In genomic region chr1:54713231-54714173, GRCm38 (mm10) we compare ENCODE assay signal across 18 mouse cellular contexts.
A peak's percentile ranks its signal among the peaks of the same experiment; 100 is the strongest.
DNase-seq lines count a peak whose midpoint lies in the region; ATAC-seq and TF ChIP-seq lines count a peak whose summit lies in the region.
"Had no signal": no experiment of that assay in that cellular context is flagged by ENCODE, and none has a peak within 500 bp of the region (broad histone marks: within the 10 kb centered on the region; RNA-seq: fewer than 3 reads in every experiment).

No protein-coding gene starts in this region.

- no peak overlapping the region for H3K27ac ChIP-seq in forebrain, embryonic 12.5 days
- H3K27ac ChIP-seq in forebrain, embryonic 11.5 days (ENCODE audit: low read depth, low read length): no peak overlapping the region
- H3K27ac ChIP-seq in lung, embryonic 14.5 days (ENCODE audit: low read depth): peak overlapping the region; percentile 42; the same call in 1 of the 2 replicates
- no peak overlapping the region for H3K27ac ChIP-seq in kidney, embryonic 16.5 days (ENCODE audit: low read length)
- H3K27ac ChIP-seq: embryonic facial prominence, embryonic 13.5 days; hindbrain, embryonic 14.5 days; liver, embryonic 13.5 days had no signal

- no peak overlapping the region for H3K4me2 ChIP-seq in forebrain, embryonic 12.5 days
- H3K4me2 ChIP-seq in forebrain, embryonic 11.5 days (ENCODE audit: low read depth, low read length, severe bottlenecking): no peak overlapping the region
- no peak overlapping the region for H3K4me2 ChIP-seq in lung, embryonic 14.5 days
- no peak overlapping the region for H3K4me2 ChIP-seq in kidney, embryonic 16.5 days (replicated peaks; ENCODE audit: low read depth, low read length)
- H3K4me2 ChIP-seq: embryonic facial prominence, embryonic 13.5 days; hindbrain, embryonic 14.5 days; liver, embryonic 13.5 days had no signal

- no peak for TF ChIP-seq POLR2A in lung, adult 2 months (IDR thresholded peaks at IDR 0.05; ENCODE audit: borderline replicate concordance, extremely low read depth, low read depth, low read length)

- H3K36me3 ChIP-seq in forebrain, embryonic 12.5 days (replicated peaks): no peaks in the 10 kb centered on the region
- H3K36me3 ChIP-seq in forebrain, embryonic 11.5 days (ENCODE audit: control insufficient read depth, insufficient read depth, low read length): no peaks in the 10 kb centered on the region
- peaks cover 3% of the 10 kb centered on the region; the same call in 1 of the 2 replicates for H3K36me3 ChIP-seq in lung, embryonic 14.5 days (ENCODE audit: insufficient read depth)
- no peaks in the 10 kb centered on the region for H3K36me3 ChIP-seq in kidney, embryonic 16.5 days (ENCODE audit: insufficient read depth, low read length)
- H3K36me3 ChIP-seq: G1E had no signal

- ATAC-seq in forebrain, embryonic 12.5 days (ENCODE audit: low FRiP score): 0 out of 2 replicates have a peak, but pooled peaks have one; percentile 39
- no peak for ATAC-seq in forebrain, embryonic 11.5 days (replicated peaks; ENCODE audit: low FRiP score)
- peak; percentile 64 for ATAC-seq in lung, embryonic 14.5 days (ENCODE audit: insufficient read depth)
- ATAC-seq in kidney, embryonic 16.5 days (ENCODE audit: low FRiP score, low TSS enrichment): no peak

- H3K9me3 ChIP-seq in forebrain, embryonic 12.5 days: 0 out of 2 replicates have a peak, but pooled peaks cover 3% of the 10 kb centered on the region
- H3K9me3 ChIP-seq in forebrain, embryonic 11.5 days (ENCODE audit: control insufficient read depth, low read length): no peaks in the 10 kb centered on the region
- H3K9me3 ChIP-seq in lung, embryonic 14.5 days (ENCODE audit: low read depth, low read length): no peaks in the 10 kb centered on the region
- 0 out of 2 replicates have a peak, but pooled peaks cover 3% of the 10 kb centered on the region for H3K9me3 ChIP-seq in kidney, embryonic 16.5 days (ENCODE audit: low read length)
- H3K9me3 ChIP-seq: embryonic facial prominence, embryonic 13.5 days; G1E; liver, embryonic 13.5 days had no signal

- no peak overlapping the region for H3K4me3 ChIP-seq in forebrain, embryonic 12.5 days (replicated peaks)
- H3K4me3 ChIP-seq in forebrain, embryonic 11.5 days (ENCODE audit: low read depth, low read length): no peak overlapping the region
- H3K4me3 ChIP-seq in lung, embryonic 14.5 days (ENCODE audit: low read depth, low read length): no peak overlapping the region
- H3K4me3 ChIP-seq in lung, adult 2 months (replicated peaks; ENCODE audit: extremely low read depth, low read depth, low read length): no peak overlapping the region
- H3K4me3 ChIP-seq in kidney, embryonic 16.5 days (ENCODE audit: low read length): no peak overlapping the region
- H3K4me3 ChIP-seq: embryonic facial prominence, embryonic 13.5 days; liver, embryonic 13.5 days; megakaryocyte, embryonic 14.5 days had no signal

- no peaks in the 10 kb centered on the region for H3K4me1 ChIP-seq in forebrain, embryonic 12.5 days
- no peaks in the 10 kb centered on the region for H3K4me1 ChIP-seq in forebrain, embryonic 11.5 days (replicated peaks; ENCODE audit: control insufficient read depth, insufficient read depth, low read length)
- peaks cover 10% of the 10 kb centered on the region; the same call in 1 of the 2 replicates for H3K4me1 ChIP-seq in lung, embryonic 14.5 days (ENCODE audit: insufficient read depth)
- peaks cover 9% of the 10 kb centered on the region; the same call in 1 of the 2 replicates for H3K4me1 ChIP-seq in lung, adult 2 months (ENCODE audit: control insufficient read depth, insufficient read depth, low read length)
- no peaks in the 10 kb centered on the region; the same call in 1 of the 2 replicates for H3K4me1 ChIP-seq in kidney, embryonic 16.5 days (ENCODE audit: insufficient read depth, low read length)
- H3K4me1 ChIP-seq: liver, embryonic 13.5 days had no signal

- H3K9ac ChIP-seq in forebrain, embryonic 12.5 days: no peak overlapping the region
- no peak overlapping the region for H3K9ac ChIP-seq in forebrain, embryonic 11.5 days (ENCODE audit: low read length)
- H3K9ac ChIP-seq in lung, embryonic 14.5 days: no peak overlapping the region
- no peak overlapping the region for H3K9ac ChIP-seq in kidney, embryonic 16.5 days (replicated peaks; ENCODE audit: low read length)
- H3K9ac ChIP-seq: embryonic facial prominence, embryonic 13.5 days; hindbrain, embryonic 14.5 days; liver, embryonic 13.5 days had no signal

- peak; percentile 5; the same call in 1 of the 2 replicates for TF ChIP-seq CTCF in lung, embryonic 14.5 days (IDR thresholded peaks at IDR 0.05; ENCODE audit: low read depth)
- no peak for TF ChIP-seq CTCF in lung, adult 2 months (IDR thresholded peaks at IDR 0.05; ENCODE audit: insufficient read depth, low read length)

- no peak for DNase-seq in forebrain, embryonic 11.5 days (ENCODE audit: low spot score)
- peak; percentile 28 for DNase-seq in lung, embryonic 14.5 days
- no peak for DNase-seq in lung, adult 2 months
- DNase-seq in 3T3-L1 (ENCODE audit: low read depth, low spot score): peak; percentile 94
- DNase-seq in brain, adult 2 months (ENCODE audit: low read depth, low spot score): peak; percentile 78
- DNase-seq in cerebellum, postnatal 14 days: no peak
- DNase-seq: cerebellum, adult 11 months; gastrocnemius, postnatal 25 days; kidney, adult 11 months; liver, embryonic 13.5 days; right cerebral cortex, postnatal 4 days; thymus, postnatal 4 days had no signal

- no peaks in the 10 kb centered on the region for H3K27me3 ChIP-seq in forebrain, embryonic 12.5 days
- no peaks in the 10 kb centered on the region for H3K27me3 ChIP-seq in forebrain, embryonic 11.5 days (ENCODE audit: control insufficient read depth, insufficient read depth, low read length)
- H3K27me3 ChIP-seq in lung, embryonic 14.5 days (ENCODE audit: insufficient read depth, low read length): no peaks in the 10 kb centered on the region
- H3K27me3 ChIP-seq in kidney, embryonic 16.5 days (ENCODE audit: insufficient read depth, low read length): no peaks in the 10 kb centered on the region
- H3K27me3 ChIP-seq: embryonic facial prominence, embryonic 13.5 days; liver, embryonic 13.5 days; megakaryocyte, embryonic 14.5 days had no signal

- WGBS in forebrain, embryonic 12.5 days: 44% methylated on average over 11 of the region's 11 CpGs
- WGBS in forebrain, embryonic 11.5 days: 48% methylated on average over 11 of the region's 11 CpGs
- WGBS in lung, embryonic 14.5 days: 27% methylated on average over 11 of the region's 11 CpGs
- WGBS in lung, adult 2 months: 46% methylated on average over 11 of the region's 11 CpGs
- WGBS in kidney, embryonic 16.5 days: 58% methylated on average over 11 of the region's 11 CpGs

Comparison
In these comparisons a context has a peak if more than half of its experiments do, and no peak if none do; other contexts are left out.
1. ATAC-seq: peak in forebrain, embryonic 12.5 days (single experiment) and lung, embryonic 14.5 days (single experiment); none in forebrain, embryonic 11.5 days (single experiment) and kidney, embryonic 16.5 days (single experiment).
2. DNase-seq: peak in lung, embryonic 14.5 days (single experiment), 3T3-L1 (single experiment) and brain, adult 2 months (single experiment); none in forebrain, embryonic 11.5 days (single experiment), lung, adult 2 months (single experiment) and cerebellum, postnatal 14 days (0 of 2).